Comparison of ENCODE assay signal across 8 mouse cellular contexts in the genomic region with DNA sequence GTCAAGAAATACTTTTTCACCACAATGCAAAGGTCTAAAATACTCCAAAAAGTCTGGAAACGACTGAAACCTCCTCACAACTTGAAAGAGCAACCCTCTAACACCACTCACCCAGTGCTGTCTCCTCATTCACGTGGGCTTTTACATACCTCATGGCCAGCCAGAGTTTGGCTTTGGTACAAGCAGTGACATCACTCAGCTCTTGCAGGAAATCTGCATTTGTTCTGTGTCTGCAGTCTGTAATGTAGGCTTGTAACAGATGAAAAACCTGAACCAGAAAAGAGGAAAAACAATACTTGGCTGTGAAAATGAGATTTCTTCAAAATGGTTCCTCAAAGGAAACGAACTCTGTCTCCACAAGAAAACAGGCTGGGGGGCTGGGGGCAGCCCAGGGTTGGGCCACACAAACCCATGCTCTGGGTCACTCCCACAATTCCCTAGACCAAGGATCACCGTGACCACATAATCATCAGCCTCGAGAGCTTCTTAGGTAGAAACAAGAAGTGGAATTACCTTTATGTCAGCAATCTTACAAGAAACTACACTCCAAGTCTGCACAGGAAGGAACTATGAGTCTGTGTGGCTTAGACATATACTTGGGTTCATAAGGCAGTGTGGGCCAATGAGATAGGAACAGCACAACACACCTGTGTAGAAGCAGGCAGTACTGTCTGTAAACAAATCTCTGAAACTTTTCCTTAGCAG.
A peak's percentile ranks its signal among the peaks of the same experiment; 100 is the strongest.
DNase-seq lines count a peak whose midpoint lies in the region; ATAC-seq lines count a peak whose summit lies in the region.

No protein-coding gene starts in this region.

- no peak overlapping the region for H3K4me2 ChIP-seq in liver, embryonic 16.5 days (ENCODE audit: low read depth, low read length)
- no peak overlapping the region for H3K4me2 ChIP-seq in liver, embryonic 12.5 days
- no peak overlapping the region for H3K4me2 ChIP-seq in heart, embryonic 13.5 days

- H3K4me3 ChIP-seq in liver, embryonic 16.5 days (ENCODE audit: low read depth, low read length): no peak overlapping the region
- no peak overlapping the region for H3K4me3 ChIP-seq in liver, embryonic 12.5 days
- H3K4me3 ChIP-seq in heart, embryonic 13.5 days: no peak overlapping the region

- peak overlapping the region; percentile 9; the same call in 1 of the 2 replicates for H3K27ac ChIP-seq in liver, embryonic 16.5 days (ENCODE audit: low read length)
- no peak overlapping the region for H3K27ac ChIP-seq in liver, embryonic 12.5 days
- peak overlapping the region; percentile 91 for H3K27ac ChIP-seq in heart, embryonic 13.5 days (replicated peaks)

- no peaks in the 10 kb centered on the region for H3K27me3 ChIP-seq in liver, embryonic 16.5 days (ENCODE audit: control insufficient read depth, insufficient read depth, low read depth, low read length)
- no peaks in the 10 kb centered on the region for H3K27me3 ChIP-seq in liver, embryonic 12.5 days (replicated peaks)
- no peaks in the 10 kb centered on the region for H3K27me3 ChIP-seq in heart, embryonic 13.5 days (replicated peaks)

- no peaks in the 10 kb centered on the region for H3K9me3 ChIP-seq in liver, embryonic 16.5 days (replicated peaks; ENCODE audit: control insufficient read depth, low read length)
- no peaks in the 10 kb centered on the region for H3K9me3 ChIP-seq in liver, embryonic 12.5 days (replicated peaks)
- no peaks in the 10 kb centered on the region for H3K9me3 ChIP-seq in heart, embryonic 13.5 days

- H3K36me3 ChIP-seq in liver, embryonic 16.5 days (ENCODE audit: control insufficient read depth, insufficient read depth): no peaks in the 10 kb centered on the region
- H3K36me3 ChIP-seq in liver, embryonic 12.5 days: peaks cover 26% of the 10 kb centered on the region
- no peaks in the 10 kb centered on the region for H3K36me3 ChIP-seq in heart, embryonic 13.5 days

- no peak for ATAC-seq in liver, embryonic 16.5 days (ENCODE audit: low read depth)
- ATAC-seq in liver, embryonic 12.5 days: no peak
- peak; percentile 66; the same call in 1 of the 2 replicates for ATAC-seq in heart, embryonic 13.5 days (ENCODE audit: extremely low read depth, insufficient number of reproducible peaks, low FRiP score, low TSS enrichment)
- ATAC-seq in erythroid progenitor cell, adult 5-6 weeks (replicated peaks; ENCODE audit: low FRiP score, poor library complexity, severe bottlenecking): no peak

- H3K4me1 ChIP-seq in liver, embryonic 16.5 days (ENCODE audit: control insufficient read depth, low read depth, low read length): peaks cover 6% of the 10 kb centered on the region; the same call in 1 of the 2 replicates
- H3K4me1 ChIP-seq in liver, embryonic 12.5 days: 0 out of 2 replicates have a peak, but pooled peaks cover 6% of the 10 kb centered on the region
- H3K4me1 ChIP-seq in heart, embryonic 13.5 days: peaks cover 64% of the 10 kb centered on the region

- whole genome bisulfite sequencing in liver, embryonic 16.5 days (ENCODE audit: insufficient replicate concordance): 30% methylated on average over 5 of the region's 5 CpGs
- WGBS in liver, embryonic 12.5 days (ENCODE audit: insufficient replicate concordance): 62% methylated on average over 5 of the region's 5 CpGs
- WGBS in heart, embryonic 13.5 days: 35% methylated on average over 5 of the region's 5 CpGs

- no peak overlapping the region for H3K9ac ChIP-seq in liver, embryonic 16.5 days (ENCODE audit: low read depth, low read length)
- no peak overlapping the region for H3K9ac ChIP-seq in liver, embryonic 12.5 days
- H3K9ac ChIP-seq in heart, embryonic 13.5 days: peak overlapping the region; percentile 55

- peak; percentile 45 for DNase-seq in adrenal gland, postnatal 14 days
- no peak for DNase-seq in adrenal gland, adult 18-20 months (ENCODE audit: low spot score in 2 of 2)
- peak; percentile 68 for DNase-seq in lung, postnatal 36 days
- no peak for DNase-seq in spleen, adult 12 weeks (ENCODE audit: low spot score)

Comparison
In these comparisons a context has a peak if more than half of its experiments do, and no peak if none do; other contexts are left out.
1. DNase-seq: peak in adrenal gland, postnatal 14 days (single experiment) and lung, postnatal 36 days (single experiment); none in adrenal gland, adult 18-20 months (0 of 2) and spleen, adult 12 weeks (single experiment).